Mouse (Mus musculus) midbrain, embryonic 14.5 days (tissue): ENCODE measurements around the gene B4galt4. TPM values are rescaled to one million over a fixed set of nuclear protein-coding genes. Genes with fewer than 3 reads are reported as not detected.
A peak's percentile ranks its signal among the peaks of the same experiment; 100 is the strongest.
"Not testable (repeated sequence)": the region's sequence is repeated elsewhere in the genome, so short reads cannot be mapped to it uniquely, and the experiment has no call there.

ENCODE experiments used
- ATAC-seq: fragments of 200-750 bp; cut with Nextera tagmentation; 2 replicates; pipeline ENCODE4 v1.8.0; 2017; ENCODE audit warnings: moderate number of reproducible peaks, moderate library complexity; ENCODE audit not compliant: low FRiP score, low TSS enrichment
- DNase-seq: peaks from one replicate; pipeline ENCODE4 v3.0.0-alpha.2; 2015
- H3K27ac ChIP-seq: fragments of 300-500 bp; sonication (generic); replicated peaks from 2 replicates; pipeline ENCODE4 v1.5.1; 2014; ENCODE audit warnings: mild to moderate bottlenecking, low read depth, low read length, moderate library complexity
- H3K27me3 ChIP-seq: fragments of 300-500 bp; sonication (generic); 2 replicates; pipeline ENCODE4 v1.6.1; 2014; ENCODE audit warnings: low read length, control low read depth, mixed read lengths; ENCODE audit not compliant: control insufficient read depth, insufficient read depth
- H3K36me3 ChIP-seq: fragments of 300-500 bp; sonication (generic); 2 replicates; pipeline ENCODE4 v1.6.1; 2014; ENCODE audit warnings: low read length, control low read depth; ENCODE audit not compliant: control insufficient read depth, insufficient read depth
- H3K4me1 ChIP-seq: fragments of 300-500 bp; sonication (generic); 2 replicates; pipeline ENCODE4 v1.6.1; 2014; ENCODE audit warnings: mild to moderate bottlenecking, antibody characterized with exemption, low read length, control low read depth; ENCODE audit not compliant: control insufficient read depth, insufficient read depth
- H3K4me2 ChIP-seq: fragments of 300-500 bp; sonication (generic); 2 replicates; pipeline ENCODE4 v1.6.1; 2014; ENCODE audit warnings: mild to moderate bottlenecking, low read length, moderate library complexity
- H3K4me3 ChIP-seq: fragments of 300-500 bp; sonication (generic); replicated peaks from 2 replicates; pipeline ENCODE4 v1.5.1; 2014; ENCODE audit warnings: low read depth, low read length
- H3K9ac ChIP-seq: fragments of 300-500 bp; sonication (generic); replicated peaks from 2 replicates; pipeline ENCODE4 v1.6.1; 2014; ENCODE audit warnings: mild to moderate bottlenecking, low read length, moderate library complexity
- H3K9me3 ChIP-seq: fragments of 300-500 bp; sonication (generic); 2 replicates; pipeline ENCODE4 v1.6.1; 2016; ENCODE audit warnings: low read length, control low read depth, mixed read lengths; ENCODE audit not compliant: control insufficient read depth
- WGBS: fragments of 180-500 bp; shearing (Covaris S2); extraction: QIAGEN DNeasy Blood & Tissue Kit; methylation state at CpG from one replicate; pipeline ENCODE4 v1.1.7; 2014; 5-methylcytosine and 5-hydroxymethylcytosine counted together
- polyA plus RNA-seq: library from polyadenylated mRNA; unstranded; fragments of >200 nt; fragmentation: Nextera tagmentation; extraction: Ambion mirVana; gene quantifications from 2 replicates; pipeline ENCODE4 v1.2.1, GENCODE M21; 2014

The B4galt4 gene
- polyA plus RNA-seq, 1 experiment from 2014 or later, result 31.9 TPM

- no peak for ATAC-seq
- 89% methylated on average over 7 of the region's 7 CpGs for WGBS
- DNase-seq, result no peak
- Histone ChIP-seq H3K4me3 (no peak overlapping the region), H3K27me3 (no peaks in the 10 kb centered on the region), H3K4me1 (no peaks in the 10 kb centered on the region), H3K27ac (no peak overlapping the region), H3K9me3 (no peaks in the 10 kb centered on the region), H3K4me2 (no peak overlapping the region), H3K36me3 (no peaks in the 10 kb centered on the region), H3K9ac (no peak overlapping the region)
Observed at GRCm38 (mm10) chr16:38785301-38785700, 43.2 kb downstream of the B4galt4 start.

- Histone ChIP-seq H3K27me3 (no peaks in the 10 kb centered on the region), H3K4me2 (no peak overlapping the region), H3K9ac (no peak overlapping the region), H3K9me3 (no peaks in the 10 kb centered on the region), H3K27ac (no peak overlapping the region), H3K4me3 (no peak overlapping the region), H3K36me3 (no peaks in the 10 kb centered on the region), H3K4me1 (no peaks in the 10 kb centered on the region)
- WGBS, result 89% methylated on average over 2 of the region's 2 CpGs
- DNase-seq (no peak), ATAC-seq (no peak)
Observed at GRCm38 (mm10) chr16:38789016-38789415, 47.0 kb downstream of the B4galt4 start.

- no peaks in the 10 kb centered on the region for H3K9me3 ChIP-seq
- H3K4me2 ChIP-seq, result no peak overlapping the region
- H3K36me3 ChIP-seq, result no peaks in the 10 kb centered on the region
- no peaks in the 10 kb centered on the region for H3K4me1 ChIP-seq
- no peak overlapping the region for H3K4me3 ChIP-seq
- ATAC-seq, result no peak
- WGBS, result 87% methylated on average over 3 of the region's 3 CpGs
- H3K27ac ChIP-seq, result no peak overlapping the region
- DNase-seq, result no peak
- no peaks in the 10 kb centered on the region for H3K27me3 ChIP-seq
- H3K9ac ChIP-seq, result no peak overlapping the region
Observed at GRCm38 (mm10) chr16:38789966-38790365, 47.9 kb downstream of the B4galt4 start.

- no peak overlapping the region for H3K9ac ChIP-seq
- no peak for DNase-seq
- H3K27me3 ChIP-seq, result no peaks in the 10 kb centered on the region
- H3K4me1 ChIP-seq, result no peaks in the 10 kb centered on the region
- H3K4me3 ChIP-seq, result no peak overlapping the region
- H3K27ac ChIP-seq, result no peak overlapping the region
- H3K36me3 ChIP-seq, result no peaks in the 10 kb centered on the region
- H3K9me3 ChIP-seq, result no peaks in the 10 kb centered on the region
- H3K4me2 ChIP-seq, result no peak overlapping the region
- no peak for ATAC-seq
- 91% methylated on average over 6 of the region's 6 CpGs for WGBS
Observed at GRCm38 (mm10) chr16:38793120-38793519, 51.1 kb downstream of the B4galt4 start.

GRCm38 (mm10) chr16:38798957-38799450 is 56.9 kb downstream of the B4galt4 start:
- Histone ChIP-seq H3K27ac (no peak overlapping the region), H3K4me1 (no peaks in the 10 kb centered on the region), H3K27me3 (no peaks in the 10 kb centered on the region), H3K4me2 (no peak overlapping the region), H3K36me3 (no peaks in the 10 kb centered on the region), H3K9ac (no peak overlapping the region), H3K4me3 (no peak overlapping the region), H3K9me3 (no peaks in the 10 kb centered on the region)
- DNase-seq (no peak), ATAC-seq (no peak)
- WGBS, result 85% methylated on average over 3 of the region's 3 CpGs

GRCm38 (mm10) chr16:38800091-38800490 is 58.0 kb downstream of the B4galt4 start, which contains the start of gene Upk1b:
Gene Upk1b, minus strand, starts transcription at chr16:38800328.
- Histone ChIP-seq H3K9me3 (no peaks in the 10 kb centered on the region), H3K27me3 (no peaks in the 10 kb centered on the region), H3K4me1 (no peaks in the 10 kb centered on the region), H3K4me3 (no peak within 1 kb of the TSS), H3K36me3 (no peaks in the 10 kb centered on the region), H3K4me2 (no peak within 1 kb of the TSS), H3K27ac (no peak within 1 kb of the TSS), H3K9ac (no peak within 1 kb of the TSS)
- no peak for DNase-seq
- ATAC-seq, result no peak
- WGBS, result 53% methylated on average over 10 of the region's 10 CpGs

GRCm38 (mm10) chr16:38807796-38808195 is 65.7 kb downstream of the B4galt4 start:
- not testable (repeated sequence) for H3K9me3 ChIP-seq, DNase-seq
- WGBS, result 89% methylated on average over 5 of the region's 5 CpGs

GRCm38 (mm10) chr16:38810196-38810595 is 68.1 kb downstream of the B4galt4 start:
- Histone ChIP-seq H3K4me1 (no peaks in the 10 kb centered on the region), H3K27ac (no peak overlapping the region), H3K9me3 (no peaks in the 10 kb centered on the region), H3K9ac (no peak overlapping the region), H3K4me2 (no peak overlapping the region), H3K4me3 (no peak overlapping the region), H3K27me3 (no peaks in the 10 kb centered on the region), H3K36me3 (no peaks in the 10 kb centered on the region)
- ATAC-seq, result no peak
- no peak for DNase-seq
- 91% methylated on average over 5 of the region's 5 CpGs for WGBS

More at GRCm38 (mm10) chr16:38807796-38808195, 65.7 kb downstream of the B4galt4 start:
- not testable (repeated sequence) for H3K4me2 ChIP-seq, H3K4me3 ChIP-seq, H3K27me3 ChIP-seq, H3K4me1 ChIP-seq, H3K27ac ChIP-seq, H3K9ac ChIP-seq, ATAC-seq, H3K36me3 ChIP-seq

GRCm38 (mm10) chr16:38812521-38812920 is 70.5 kb downstream of the B4galt4 start:
- Histone ChIP-seq H3K9me3 (no peaks in the 10 kb centered on the region), H3K27me3 (no peaks in the 10 kb centered on the region), H3K4me2 (no peak overlapping the region), H3K36me3 (no peaks in the 10 kb centered on the region), H3K9ac (no peak overlapping the region), H3K4me1 (no peaks in the 10 kb centered on the region), H3K27ac (no peak overlapping the region), H3K4me3 (no peak overlapping the region)
- DNase-seq (peak; percentile 82), ATAC-seq (no peak)
- 34% methylated on average over 8 of the region's 8 CpGs for WGBS
